Mouse (Mus musculus) heart, postnatal 10 days (tissue): ENCODE results near the gene Psmc2. TPM values are rescaled to one million over a fixed set of nuclear protein-coding genes. Genes with fewer than 3 reads are reported as not detected.

ENCODE experiments used
- DNase-seq, 2 experiments: peaks; one replicate each; pipeline ENCODE4 v3.0.0; 2021
- intact Hi-C: fragments of 180-260 bp; cut with DNase I; formaldehyde crosslinking; loops from one replicate; pipeline ENCODE4 v1.15.1; 2025
- total RNA-seq, 2 experiments: library from RNA; stranded (reverse); gene quantifications; 2 replicates each; pipeline ENCODE4 v1.2.3; 2021

The Psmc2 gene
- 100 to 1,000 TPM in 1 of 2 experiments, 10 to 100 TPM in 1; 98.9 to 101 TPM for total RNA-seq

- peak; percentile 91 to 94 for DNase-seq
- intact Hi-C loops = loop anchor here (2.0 to 10.0 kb wide), 2 partner anchors 48 to 730 kb away; partner anchors contain the start of gene Pmpcb
Measured at GRCm38 (mm10) chr5:21785053-21785452, at the start of gene Psmc2, which contains the start of gene Dnajc2. Psmc2 (plus strand) TSS chr5:21785283. Dnajc2 (minus strand) TSS chr5:21785251.

- peak; percentile 74 to 85 for DNase-seq
- intact Hi-C loops = loop anchor here (1.0 to 5.0 kb wide), 2 partner anchors 77 to 777 kb away; no protein-coding TSS in a partner anchor
Measured at GRCm38 (mm10) chr5:21735584-21735983, 49.5 kb upstream of the Psmc2 start.

GRCm38 (mm10) chr5:21736046-21736445 lies 49.0 kb upstream of the Psmc2 start:
- DNase-seq = no peak
- intact Hi-C loops = loop anchor here (2.0 to 5.0 kb wide), 2 partner anchors 49 to 776 kb away; partner anchors contain the start of genes Dnajc2 and Psmc2

- peak; percentile 90 to 92 for DNase-seq
Measured at GRCm38 (mm10) chr5:21736956-21737585, 48.0 kb upstream of the Psmc2 start, which contains the start of gene Pmpcb. Pmpcb (plus strand) TSS chr5:21737141.

GRCm38 (mm10) chr5:21737620-21738019 lies 47.5 kb upstream of the Psmc2 start:
- no peak for DNase-seq
- intact Hi-C loops = loop anchor here (2.0 to 5.0 kb wide), 2 partner anchors 47 to 775 kb away; partner anchors contain the start of genes Dnajc2 and Psmc2

More at GRCm38 (mm10) chr5:21736956-21737585, 48.0 kb upstream of the Psmc2 start, which contains the start of gene Pmpcb:
- intact Hi-C loops = loop anchor here (2.0 to 5.0 kb wide), 2 partner anchors 48 to 775 kb away; partner anchors contain the start of genes Dnajc2 and Psmc2

GRCm38 (mm10) chr5:21739120-21739519 lies 46.0 kb upstream of the Psmc2 start:
- intact Hi-C loops = loop anchor here (5.0 kb wide), 1 partner anchor 773 kb away; no protein-coding TSS in a partner anchor
- no peak for DNase-seq

- intact Hi-C loops = loop anchor here (5.0 kb wide), 1 partner anchor 772 kb away; no protein-coding TSS in a partner anchor
- no peak for DNase-seq
Measured at GRCm38 (mm10) chr5:21739881-21740280, 45.2 kb upstream of the Psmc2 start.

- no peak for DNase-seq
- intact Hi-C loops = no loop called here
Measured at GRCm38 (mm10) chr5:21743606-21744005, 41.5 kb upstream of the Psmc2 start.

- intact Hi-C loops = no loop called here
- DNase-seq = no peak
Measured at GRCm38 (mm10) chr5:21744651-21745050, 40.4 kb upstream of the Psmc2 start.

- intact Hi-C loops = no loop called here
- DNase-seq = no peak
Measured at GRCm38 (mm10) chr5:21745966-21746365, 39.1 kb upstream of the Psmc2 start.

- intact Hi-C loops = no loop called here
- no peak for DNase-seq
Measured at GRCm38 (mm10) chr5:21768506-21768905, 16.6 kb upstream of the Psmc2 start.

- DNase-seq = no peak
- intact Hi-C loops = no loop called here
Measured at GRCm38 (mm10) chr5:21769841-21770240, 15.2 kb upstream of the Psmc2 start.

- no peak for DNase-seq
- intact Hi-C loops = no loop called here
Measured at GRCm38 (mm10) chr5:21776491-21776890, 8.6 kb upstream of the Psmc2 start.

GRCm38 (mm10) chr5:21784161-21785052 lies 676 bp upstream of the Psmc2 start:
- peak; percentile 13 to 23 for DNase-seq
- intact Hi-C loops = loop anchor here (2.0 to 10.0 kb wide), 2 partner anchors 48 to 730 kb away; partner anchors contain the start of gene Pmpcb

- intact Hi-C loops = loop anchor here (2.0 to 10.0 kb wide), 2 partner anchors 49 to 729 kb away; partner anchors contain the start of gene Pmpcb
- DNase-seq = peak in 1 of 2 experiments; percentile 5
Measured at GRCm38 (mm10) chr5:21785776-21786175, 693 bp downstream of the Psmc2 start.

GRCm38 (mm10) chr5:21786258-21787185 lies 1.4 kb downstream of the Psmc2 start:
- peak; percentile 95 to 97 for DNase-seq
- intact Hi-C loops = loop anchor here (10.0 kb wide), 1 partner anchor 728 kb away; no protein-coding TSS in a partner anchor

GRCm38 (mm10) chr5:21787186-21788105 lies 2.4 kb downstream of the Psmc2 start:
- DNase-seq = no peak
- intact Hi-C loops = loop anchor here (10.0 kb wide), 1 partner anchor 727 kb away; no protein-coding TSS in a partner anchor

- no peak for DNase-seq
- intact Hi-C loops = loop anchor here (10.0 kb wide), 1 partner anchor 726 kb away; no protein-coding TSS in a partner anchor
Measured at GRCm38 (mm10) chr5:21789061-21789460, 4.0 kb downstream of the Psmc2 start.
